Mouse (Mus musculus) limb, embryonic 12.5 days (tissue): Measurements from ENCODE around the gene Krtcap3. TPM values are rescaled to one million over a fixed set of nuclear protein-coding genes. Genes with fewer than 3 reads are reported as not detected.
A peak's percentile ranks its signal among the peaks of the same experiment; 100 is the strongest.

Experiments
- ATAC-seq: fragments of 200-750 bp; cut with Nextera tagmentation; 2 replicates; pipeline ENCODE4 v1.8.0; 2017; ENCODE audit warnings: low read depth, moderate TSS enrichment; ENCODE audit not compliant: insufficient number of reproducible peaks, insufficient read depth, low FRiP score, low TSS enrichment
- H3K27ac ChIP-seq: fragments of 300-500 bp; sonication (generic); 2 replicates; pipeline ENCODE4 v1.5.1; 2016; ENCODE audit warnings: mild to moderate bottlenecking, moderate library complexity
- H3K27me3 ChIP-seq: fragments of 300-500 bp; sonication (generic); 2 replicates; pipeline ENCODE4 v1.6.1; 2016; ENCODE audit warnings: mild to moderate bottlenecking, moderate library complexity
- H3K36me3 ChIP-seq: fragments of 300-500 bp; sonication (generic); 2 replicates; pipeline ENCODE4 v1.6.1; 2016; ENCODE audit warnings: mild to moderate bottlenecking, moderate library complexity
- H3K4me1 ChIP-seq: fragments of 300-500 bp; sonication (generic); replicated peaks from 2 replicates; pipeline ENCODE4 v1.6.1; 2016
- H3K4me2 ChIP-seq: fragments of 300-500 bp; sonication (generic); 2 replicates; pipeline ENCODE4 v1.6.1; 2016; ENCODE audit warnings: mild to moderate bottlenecking, moderate library complexity
- H3K4me3 ChIP-seq: fragments of 300-500 bp; sonication (generic); replicated peaks from 2 replicates; pipeline ENCODE4 v1.5.1; 2016; ENCODE audit warnings: mild to moderate bottlenecking
- H3K9ac ChIP-seq: fragments of 300-500 bp; sonication (generic); replicated peaks from 2 replicates; pipeline ENCODE4 v1.6.1; 2016; ENCODE audit warnings: mild to moderate bottlenecking, moderate library complexity
- H3K9me3 ChIP-seq: fragments of 300-500 bp; sonication (generic); 2 replicates; pipeline ENCODE4 v1.6.1; 2016; ENCODE audit warnings: mild to moderate bottlenecking, moderate library complexity
- WGBS: fragments of 180-500 bp; shearing (Covaris S2); methylation state at CpG from one replicate; pipeline ENCODE4 v1.1.7; 2016; 5-methylcytosine and 5-hydroxymethylcytosine counted together
- polyA plus RNA-seq: library from polyadenylated mRNA; unstranded; fragments of >200 nt; fragmentation: Nextera tagmentation; extraction: Ambion mirVana; gene quantifications from 2 replicates; pipeline ENCODE4 v1.2.1, GENCODE M21; 2016

The Krtcap3 gene
- polyA plus RNA-seq, 1 experiment from 2014 or later: 24.4 TPM

GRCm38 (mm10) chr5:31220448-31221303 lies 30.8 kb upstream of the Krtcap3 start, which contains the start of gene Ppm1g:
Gene Ppm1g (minus strand): TSS chr5:31220687.
- Histone ChIP-seq H3K4me3 (peak within 1 kb of the TSS; percentile 95), H3K4me1 (peaks cover 9% of the 10 kb centered on the region; the same call in 1 of the 2 replicates), H3K4me2 (peak within 1 kb of the TSS; percentile 82), H3K27ac (peak within 1 kb of the TSS; percentile 96), H3K9ac (peak within 1 kb of the TSS; percentile 88), H3K36me3 (no peaks in the 10 kb centered on the region), H3K9me3 (no peaks in the 10 kb centered on the region), H3K27me3 (no peaks in the 10 kb centered on the region)
- peak; percentile 93 for ATAC-seq
- under 1% methylated on average over 70 of the region's 70 CpGs for whole genome bisulfite sequencing

GRCm38 (mm10) chr5:31221304-31221945 lies 30.1 kb upstream of the Krtcap3 start:
- no peaks in the 10 kb centered on the region for H3K36me3 ChIP-seq
- peak overlapping the region; percentile 96 for H3K27ac ChIP-seq
- H3K9ac ChIP-seq: peak overlapping the region; percentile 88
- H3K4me1 ChIP-seq: peaks cover 9% of the 10 kb centered on the region; the same call in 1 of the 2 replicates
- ATAC-seq: no peak
- 13% methylated on average over 11 of the region's 11 CpGs for WGBS
- H3K9me3 ChIP-seq: no peaks in the 10 kb centered on the region
- H3K27me3 ChIP-seq: no peaks in the 10 kb centered on the region
- peak overlapping the region; percentile 95 for H3K4me3 ChIP-seq
- H3K4me2 ChIP-seq: peak overlapping the region; percentile 82

GRCm38 (mm10) chr5:31222696-31223095 lies 28.8 kb upstream of the Krtcap3 start:
- Histone ChIP-seq H3K4me1 (peaks cover 9% of the 10 kb centered on the region; the same call in 1 of the 2 replicates), H3K4me2 (no peak overlapping the region), H3K27ac (no peak overlapping the region), H3K36me3 (no peaks in the 10 kb centered on the region), H3K27me3 (no peaks in the 10 kb centered on the region), H3K9ac (no peak overlapping the region), H3K9me3 (no peaks in the 10 kb centered on the region), H3K4me3 (no peak overlapping the region)
- ATAC-seq: no peak
- WGBS: 91% methylated on average over 9 of the region's 9 CpGs

GRCm38 (mm10) chr5:31226641-31227040 lies 24.9 kb upstream of the Krtcap3 start:
- Histone ChIP-seq H3K36me3 (no peaks in the 10 kb centered on the region), H3K9me3 (no peaks in the 10 kb centered on the region), H3K27ac (no peak overlapping the region), H3K4me3 (no peak overlapping the region), H3K27me3 (no peaks in the 10 kb centered on the region), H3K4me2 (no peak overlapping the region), H3K4me1 (0 out of 2 replicates have a peak, but pooled peaks cover 3% of the 10 kb centered on the region), H3K9ac (no peak overlapping the region)
- 65% methylated on average over 1 of the region's 1 CpGs for WGBS
- no peak for ATAC-seq

GRCm38 (mm10) chr5:31240637-31241521 lies 10.6 kb upstream of the Krtcap3 start, which contains the start of the genes Nrbp1 and Gm9970:
Gene Nrbp1 (plus strand): TSS chr5:31240864.
Gene Gm9970 (minus strand): TSS chr5:31241232.
- peak; percentile 97 for ATAC-seq
- WGBS: under 1% methylated on average over 101 of the region's 103 CpGs
- peaks cover 11% of the 10 kb centered on the region for H3K4me1 ChIP-seq

GRCm38 (mm10) chr5:31241522-31242034 lies 9.9 kb upstream of the Krtcap3 start:
- H3K4me2 ChIP-seq: peak overlapping the region; percentile 90
- H3K4me3 ChIP-seq: peak overlapping the region; percentile 95
- ATAC-seq: no peak
- H3K27ac ChIP-seq: peak overlapping the region; percentile 97
- peaks cover 30% of the 10 kb centered on the region for H3K36me3 ChIP-seq
- H3K9me3 ChIP-seq: peaks cover 1% of the 10 kb centered on the region; the same call in 1 of the 2 replicates
- WGBS: 2% methylated on average over 13 of the region's 13 CpGs
- peaks cover 11% of the 10 kb centered on the region for H3K4me1 ChIP-seq
- H3K9ac ChIP-seq: peak overlapping the region; percentile 96
- no peaks in the 10 kb centered on the region for H3K27me3 ChIP-seq

More at GRCm38 (mm10) chr5:31240637-31241521, 10.6 kb upstream of the Krtcap3 start, which contains the start of the genes Nrbp1 and Gm9970:
- Histone ChIP-seq H3K27ac (peak within 1 kb of the TSS; percentile 97), H3K4me3 (peak within 1 kb of the TSS; percentile 95), H3K36me3 (peaks cover 23% of the 10 kb centered on the region), H3K9ac (peak within 1 kb of the TSS; percentile 96), H3K9me3 (peaks cover 5% of the 10 kb centered on the region; the same call in 1 of the 2 replicates), H3K27me3 (no peaks in the 10 kb centered on the region), H3K4me2 (peak within 1 kb of the TSS; percentile 90)

GRCm38 (mm10) chr5:31242191-31242590 lies 9.3 kb upstream of the Krtcap3 start:
- no peaks in the 10 kb centered on the region for H3K27me3 ChIP-seq
- H3K4me2 ChIP-seq: peak overlapping the region; percentile 90
- H3K9me3 ChIP-seq: no peaks in the 10 kb centered on the region
- peaks cover 11% of the 10 kb centered on the region for H3K4me1 ChIP-seq
- no peak overlapping the region for H3K27ac ChIP-seq
- WGBS: 33% methylated on average over 10 of the region's 10 CpGs
- no peak for ATAC-seq
- H3K4me3 ChIP-seq: peak overlapping the region; percentile 95
- H3K36me3 ChIP-seq: peaks cover 36% of the 10 kb centered on the region
- peak overlapping the region; percentile 96 for H3K9ac ChIP-seq

GRCm38 (mm10) chr5:31250716-31251115 lies 775 bp upstream of the Krtcap3 start:
- Histone ChIP-seq H3K4me1 (peaks cover 35% of the 10 kb centered on the region), H3K27ac (peak overlapping the region; percentile 67; the same call in 1 of the 2 replicates), H3K9ac (peak overlapping the region; percentile 59; the same call in 1 of the 2 replicates), H3K9me3 (no peaks in the 10 kb centered on the region), H3K4me3 (0 out of 2 replicates have a peak overlapping the region, but pooled peaks have one; percentile 45), H3K36me3 (peaks cover 91% of the 10 kb centered on the region), H3K27me3 (no peaks in the 10 kb centered on the region), H3K4me2 (peak overlapping the region; percentile 64)
- 38% methylated on average over 4 of the region's 4 CpGs for WGBS
- no peak for ATAC-seq

GRCm38 (mm10) chr5:31252151-31252550 lies 660 bp downstream of the Krtcap3 start:
- no peaks in the 10 kb centered on the region for H3K27me3 ChIP-seq
- peak overlapping the region; percentile 64 for H3K4me2 ChIP-seq
- peak overlapping the region; percentile 45 for H3K4me3 ChIP-seq
- no peak for ATAC-seq
- WGBS: 38% methylated on average over 10 of the region's 10 CpGs
- peak overlapping the region; percentile 84 for H3K27ac ChIP-seq
- no peaks in the 10 kb centered on the region for H3K9me3 ChIP-seq
- peak overlapping the region; percentile 59 for H3K9ac ChIP-seq
- H3K36me3 ChIP-seq: peaks cover 88% of the 10 kb centered on the region
- H3K4me1 ChIP-seq: peaks cover 35% of the 10 kb centered on the region
